Mouse (Mus musculus) CH12.LX (cell line): ENCODE measurements around the gene Mapk8ip1. TPM values are rescaled to one million over a fixed set of nuclear protein-coding genes. Genes with fewer than 3 reads are reported as not detected.

Experiments
- DNase-seq: peaks from one replicate; pipeline ENCODE4 v3.0.0-alpha.2; 2013; ENCODE audit errors: extremely low read depth
- H3K27ac ChIP-seq: 2 replicates; pipeline ENCODE4 v1.5.1; 2012; ENCODE audit warnings: low read depth, mild to moderate bottlenecking, control low read depth, moderate library complexity; ENCODE audit not compliant: insufficient read depth
- H3K27me3 ChIP-seq: replicated peaks from 2 replicates; pipeline ENCODE3; 2012; ENCODE audit warnings: inconsistent platforms
- H3K36me3 ChIP-seq, 2 experiments: replicated peaks in 1 of 2; 2 replicates each; pipeline versions ENCODE3 to v1.6.1; 2012; ENCODE audit warnings: inconsistent platforms in 1 of 2, low read length in 1 of 2, mild to moderate bottlenecking in 1 of 2, mixed read lengths in 1 of 2, moderate library complexity in 1 of 2; ENCODE audit not compliant: control insufficient read depth in 1 of 2, insufficient read depth in 1 of 2
- H3K4me1 ChIP-seq, 2 experiments: 2 replicates each; pipeline ENCODE4 v1.6.1; 2012; ENCODE audit warnings: inconsistent platforms in 1 of 2, moderate library complexity in 1 of 2; ENCODE audit not compliant: insufficient read depth in 2 of 2, control insufficient read depth in 1 of 2
- H3K4me2 ChIP-seq: 2 replicates; pipeline ENCODE4 v1.6.1; 2012; ENCODE audit warnings: low read depth, mild to moderate bottlenecking, control low read depth; ENCODE audit not compliant: poor library complexity, insufficient read depth, severe bottlenecking
- H3K4me3 ChIP-seq, 3 experiments: fragments of 150-350 bp in 1 of 3; sonication (generic) in 1 of 3; replicated peaks in 1 of 3; 2 replicates each; pipeline versions ENCODE3 to v1.5.1; 2011 to 2012; ENCODE audit warnings: low read depth in 2 of 3, low read length in 2 of 3, mild to moderate bottlenecking in 2 of 3, moderate library complexity in 2 of 3, control low read depth in 1 of 3, improper control_type of control experiment in 1 of 3, inconsistent platforms in 1 of 3, mixed read lengths in 1 of 3; ENCODE audit not compliant: poor library complexity in 1 of 3
- H3K79me2 ChIP-seq: replicated peaks from 2 replicates; pipeline ENCODE4 v1.6.1; 2012; ENCODE audit warnings: mild to moderate bottlenecking, moderate library complexity; ENCODE audit not compliant: control insufficient read depth, poor library complexity, insufficient read depth, severe bottlenecking; ENCODE audit errors: extremely low read depth
- H3K9ac ChIP-seq: 2 replicates; pipeline ENCODE4 v1.6.1; 2012; ENCODE audit warnings: low read depth, mild to moderate bottlenecking, control low read depth, moderate library complexity; ENCODE audit not compliant: insufficient read depth
- H3K9me3 ChIP-seq: replicated peaks from 2 replicates; pipeline ENCODE3; 2012; ENCODE audit warnings: low read length, inconsistent platforms, mixed read lengths
- CTCF ChIP-seq, 2 experiments: IDR thresholded peaks in 1 of 2; conservative IDR thresholded peaks in 1 of 2; 2 replicates each; pipeline ENCODE4 v1.5.1; 2011 to 2012; ENCODE audit warnings: low read depth in 2 of 2, low read length in 2 of 2, improper control_type of control experiment in 1 of 2, inconsistent platforms in 1 of 2, mild to moderate bottlenecking in 1 of 2, moderate library complexity in 1 of 2
- ETS1 ChIP-seq: conservative IDR thresholded peaks from 2 replicates; pipeline ENCODE4 v1.6.1; 2012; ENCODE audit warnings: low read depth, mild to moderate bottlenecking, inconsistent platforms, low read length, improper control_type of control experiment, moderate library complexity
- HCFC1 ChIP-seq: IDR thresholded peaks from 2 replicates; pipeline ENCODE4 v1.6.1; 2012; ENCODE audit warnings: low read depth, mild to moderate bottlenecking, inconsistent platforms, low read length, improper control_type of control experiment
- KAT2A ChIP-seq: IDR thresholded peaks from 2 replicates; pipeline ENCODE4 v1.6.1; 2012; ENCODE audit warnings: low read length, improper control_type of control experiment, inconsistent platforms; ENCODE audit not compliant: insufficient replicate concordance
- MAFK ChIP-seq: IDR thresholded peaks from 2 replicates; pipeline ENCODE4 v1.6.1; 2011; ENCODE audit warnings: low read length, improper control_type of control experiment; ENCODE audit not compliant: insufficient replicate concordance
- MXI1 ChIP-seq: IDR thresholded peaks from 2 replicates; pipeline ENCODE4 v1.6.1; 2011; ENCODE audit warnings: mild to moderate bottlenecking, low read depth, low read length, improper control_type of control experiment
- NELFE ChIP-seq: IDR thresholded peaks from 2 replicates; pipeline ENCODE4 v1.6.1; 2011; ENCODE audit warnings: low read depth, low read length, improper control_type of control experiment
- NRF1 ChIP-seq: IDR thresholded peaks from 2 replicates; pipeline ENCODE4 v1.6.1; 2014; ENCODE audit warnings: low read depth, mild to moderate bottlenecking, inconsistent platforms, low read length, improper control_type of control experiment, moderate library complexity
- RAD21 ChIP-seq: IDR thresholded peaks from 2 replicates; pipeline ENCODE4 v1.6.1; 2011; ENCODE audit warnings: low read depth, mild to moderate bottlenecking, low read length, improper control_type of control experiment, moderate library complexity
- SMC3 ChIP-seq: IDR thresholded peaks from 2 replicates; pipeline ENCODE4 v1.6.1; 2011; ENCODE audit warnings: low read depth, low read length, improper control_type of control experiment
- TBP ChIP-seq: conservative IDR thresholded peaks from 2 replicates; pipeline ENCODE4 v1.6.1; 2011; ENCODE audit warnings: low read depth, low read length, improper control_type of control experiment
- ZNF384 ChIP-seq: IDR thresholded peaks from 2 replicates; pipeline ENCODE4 v1.6.1; 2012; ENCODE audit warnings: low read depth, low read length, improper control_type of control experiment, inconsistent platforms
- dilution Hi-C: fragments of 300-500 bp; cut with MboI; formaldehyde crosslinking; loops from 2 replicates; pipeline ENCODE4 v1.14.3; 2020; ENCODE audit warnings: low sequenced_read_pairs; ENCODE audit not compliant: extremely low pct_unique_long_range_greater_than_20kb, extremely low pct_ligation_motif_present
- in situ Hi-C: fragments of 300-500 bp; cut with MboI; formaldehyde crosslinking; loops from 3 replicates; pipeline ENCODE4 v1.14.3; 2019; ENCODE audit warnings: low sequenced_read_pairs, low pct_ligation_motif_present, low pct_unique_long_range_greater_than_20kb, mixed read lengths
- polyA plus RNA-seq: library from polyadenylated mRNA; unstranded; fragments of >175 nt; gene quantifications from 2 replicates; pipeline ENCODE4 v1.2.1, GENCODE M21; 2012; ENCODE audit warnings: low read depth; ENCODE audit not compliant: insufficient read length
- total RNA-seq, 2 experiments: library from RNA; depleted of rRNA; stranded (reverse); fragments of 300-350 nt in 1 of 2; fragments of >200 nt in 1 of 2; gene quantifications; 2 replicates each; pipeline ENCODE4 v1.2.3; 2012 to 2014

The Mapk8ip1 gene
- total and polyA plus RNA-seq, 3 experiments: 5.4 to 13.0 (median 5.5) TPM

GRCm38 (mm10) chr2:92353402-92353801 is 47.7 kb downstream of the Mapk8ip1 start:
- Histone ChIP-seq H3K9ac (no peak overlapping the region), H3K27me3 (no peaks in the 10 kb centered on the region), H3K27ac (no peak overlapping the region), H3K36me3 (peaks cover 58 to 95% of the 10 kb centered on the region in 2 experiments), H3K4me1 (no peaks in the 10 kb centered on the region), H3K4me3 (no peak overlapping the region), H3K9me3 (no peaks in the 10 kb centered on the region), H3K4me2 (no peak overlapping the region), H3K79me2 (no peaks in the 10 kb centered on the region)
- no peak for DNase-seq
- TF ChIP-seq MAFK (no peak), ETS1 (no peak), MXI1 (no peak), SMC3 (no peak), NRF1 (no peak)
- in situ Hi-C loops: no loop called here
- dilution Hi-C loops: no loop called here

- DNase-seq: no peak
- no peak for TF ChIP-seq CTCF (conservative IDR thresholded peaks at IDR 0.05 in 1 of 2, IDR thresholded peaks at IDR 0.05 in 1 of 2; ENCODE audit: low read depth in 2 of 2, low read length in 2 of 2)
- TF ChIP-seq ZNF384: no peak
- no peak for TF ChIP-seq KAT2A
- H3K9me3 ChIP-seq: no peaks in the 10 kb centered on the region
- H3K27ac ChIP-seq: no peak overlapping the region
- dilution Hi-C loops: no loop called here
- peaks cover 52 to 87% of the 10 kb centered on the region in 2 experiments for H3K36me3 ChIP-seq
- H3K4me3 ChIP-seq: no peak overlapping the region
- no peaks in the 10 kb centered on the region for H3K4me1 ChIP-seq
- no peak overlapping the region for H3K4me2 ChIP-seq
- no peaks in the 10 kb centered on the region for H3K27me3 ChIP-seq
- in situ Hi-C loops: no loop called here
- no peaks in the 10 kb centered on the region for H3K79me2 ChIP-seq
- no peak overlapping the region for H3K9ac ChIP-seq
Measured at GRCm38 (mm10) chr2:92350686-92351085, 50.4 kb downstream of the Mapk8ip1 start.

GRCm38 (mm10) chr2:92349589-92350425 is 51.3 kb downstream of the Mapk8ip1 start:
- dilution Hi-C loops (no loop called here), in situ Hi-C loops (no loop called here)
- Histone ChIP-seq H3K79me2 (no peaks in the 10 kb centered on the region), H3K27ac (no peak overlapping the region), H3K9me3 (no peaks in the 10 kb centered on the region), H3K4me2 (no peak overlapping the region), H3K9ac (no peak overlapping the region), H3K27me3 (no peaks in the 10 kb centered on the region), H3K36me3 (peaks cover 53 to 84% of the 10 kb centered on the region in 2 experiments), H3K4me1 (no peaks in the 10 kb centered on the region), H3K4me3 (no peak overlapping the region)
- no peak for DNase-seq
- no peak for TF ChIP-seq HCFC1
- no peak for TF ChIP-seq TBP
- no peak for TF ChIP-seq RAD21
- no peak for TF ChIP-seq NELFE
